Mouse (Mus musculus): Measurements from ENCODE around the gene Scmh1.

DNA sequence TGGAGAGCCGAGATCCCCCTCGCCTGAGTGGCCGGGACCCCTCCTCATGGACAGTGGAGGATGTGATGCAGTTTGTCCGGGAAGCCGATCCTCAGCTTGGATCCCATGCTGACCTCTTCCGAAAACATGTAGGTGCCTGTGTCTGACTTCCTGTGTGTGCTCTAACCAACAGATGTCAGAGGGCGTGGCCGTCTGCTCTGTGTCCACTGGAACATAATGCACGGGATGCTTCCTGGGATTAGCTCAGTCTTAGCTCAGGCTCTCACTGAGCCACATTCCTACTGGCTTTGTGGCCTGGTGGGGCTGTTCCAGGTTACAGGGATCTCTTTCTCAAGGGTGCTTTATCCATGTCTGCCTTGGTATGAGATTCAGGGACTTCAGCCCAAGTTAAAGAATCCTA lies 123.1 kb downstream of the Scmh1 start:
- TF ChIP-seq CTCF (IDR thresholded peaks at IDR 0.05; ENCODE audit: low read depth) (no peak), EP300 (optimal IDR thresholded peaks at IDR 0.05) (no peak)
